Mouse (Mus musculus): ENCODE data around the gene Npb. TPM values are rescaled to one million over a fixed set of nuclear protein-coding genes. Genes with fewer than 3 reads are reported as not detected.

The Npb gene
- total RNA-seq, 1 experiment, result 0.94 TPM

DNA sequence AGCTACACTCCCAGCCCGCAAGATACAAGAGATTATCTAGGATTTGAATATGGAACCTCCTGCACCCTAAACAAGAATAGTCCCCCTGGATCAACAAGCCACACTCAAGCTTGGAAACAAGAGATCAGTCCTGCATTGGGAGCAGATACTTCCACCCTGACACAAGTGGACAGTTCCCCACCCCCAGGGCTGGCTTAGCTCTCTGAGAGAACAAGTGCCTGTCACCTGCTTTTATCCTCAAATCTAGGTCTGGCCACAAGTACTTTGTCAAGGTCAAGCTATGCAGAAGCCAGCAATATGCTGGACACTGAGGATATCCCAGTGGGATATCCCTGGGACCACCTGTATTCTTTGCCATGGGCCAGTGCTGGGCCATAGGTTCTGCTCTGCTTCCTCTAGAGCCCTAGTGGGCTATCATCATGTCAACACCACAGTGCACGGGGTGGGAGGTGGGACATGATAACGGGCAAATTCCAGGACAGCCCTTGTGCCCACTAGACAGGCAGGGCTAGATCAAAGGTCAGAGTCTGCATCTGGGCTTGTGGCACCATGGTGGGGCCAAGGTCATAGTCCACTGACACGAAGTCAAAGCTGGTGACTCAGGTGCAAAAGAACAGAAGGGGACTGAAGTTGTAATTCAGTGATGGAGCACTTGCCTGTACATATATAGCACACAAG, 8.5 kb downstream of the Npb start:
- no peak overlapping the region for H3K27ac ChIP-seq (ENCODE audit: insufficient read depth, low read depth, low read length, poor library complexity, severe bottlenecking)
- peak overlapping the region; percentile 92 for H3K9ac ChIP-seq (ENCODE audit: insufficient read depth, low read depth, low read length, poor library complexity, severe bottlenecking)
- peak overlapping the region; percentile 94 for H3K4me3 ChIP-seq (ENCODE audit: insufficient read depth in 1 of 2, low read depth in 1 of 2, low read length in 2 of 2, poor library complexity in 1 of 2, severe bottlenecking in 1 of 2)
- H3K9me3 ChIP-seq (ENCODE audit: control insufficient read depth, insufficient read depth, low read depth, low read length), result no peaks in the 10 kb centered on the region
- DNase-seq (ENCODE audit: low read depth, low spot score), result no peak
- TF ChIP-seq CHD2 (IDR thresholded peaks at IDR 0.05; ENCODE audit: low read depth, low read length), result no peak
- peaks cover 8 to 30% of the 10 kb centered on the region in 2 experiments; a peak in 2 of 4 replicates for H3K4me1 ChIP-seq (ENCODE audit: control insufficient read depth in 2 of 2, insufficient read depth in 2 of 2, low read length in 2 of 2, poor library complexity in 1 of 2)
- in situ Hi-C loops (cut with MboI; ENCODE audit: low sequenced_read_pairs in 2 of 2, unreplicated experiment in 2 of 2), result no loop called here
- H3K36me3 ChIP-seq (ENCODE audit: control insufficient read depth, insufficient read depth, low read length, poor library complexity, severe bottlenecking), result peaks cover 31% of the 10 kb centered on the region

DNA sequence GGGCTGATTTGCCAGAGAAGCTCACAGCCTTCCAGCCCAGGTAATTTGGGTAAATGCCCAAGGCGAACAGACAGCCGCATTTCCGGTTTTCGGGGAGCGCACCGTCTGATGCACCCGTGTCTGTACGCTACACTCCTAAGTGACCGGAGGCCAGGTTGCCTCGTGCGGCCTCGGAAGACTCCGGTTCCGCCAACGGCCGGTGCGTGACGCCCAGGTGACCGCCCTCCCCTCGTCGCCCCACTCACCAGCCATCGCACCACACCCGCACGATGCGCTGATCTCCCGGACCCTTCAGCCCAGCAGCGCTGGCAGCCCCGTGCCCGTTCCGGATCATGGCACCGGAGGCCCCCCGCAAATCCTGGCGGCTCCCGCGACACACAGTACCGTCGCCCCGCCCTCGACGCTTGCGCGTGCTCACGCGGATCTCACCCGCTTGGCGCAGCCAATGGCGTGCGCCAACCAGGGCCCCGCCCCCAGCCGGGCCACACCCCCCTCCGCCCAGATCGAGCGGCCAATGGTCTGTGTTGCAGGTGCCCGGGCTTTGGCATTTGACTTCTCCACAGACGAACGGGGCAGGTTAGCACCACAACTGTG, 9.3 kb downstream of the Npb start, which contains the start of gene Pcyt2:
Gene Pcyt2 (minus strand): TSS at position 418 of the 594 bp plus-strand sequence.
- H3K27ac ChIP-seq (ENCODE audit: insufficient read depth, low read depth, low read length, poor library complexity, severe bottlenecking), result peak within 1 kb of the TSS; percentile 73; the same call in 1 of the 2 replicates
- H3K36me3 ChIP-seq (ENCODE audit: control insufficient read depth, insufficient read depth, low read length, poor library complexity, severe bottlenecking), result peaks cover 22% of the 10 kb centered on the region
- peak within 1 kb of the TSS; percentile 94 for H3K4me3 ChIP-seq (ENCODE audit: insufficient read depth in 1 of 2, low read depth in 1 of 2, low read length in 2 of 2, poor library complexity in 1 of 2, severe bottlenecking in 1 of 2)
- in situ Hi-C loops (cut with MboI; ENCODE audit: low sequenced_read_pairs in 2 of 2, unreplicated experiment in 2 of 2), result no loop called here
- H3K9ac ChIP-seq (ENCODE audit: insufficient read depth, low read depth, low read length, poor library complexity, severe bottlenecking), result peak within 1 kb of the TSS; percentile 92
- peaks cover 8 to 30% of the 10 kb centered on the region in 2 experiments; a peak in 2 of 4 replicates for H3K4me1 ChIP-seq (ENCODE audit: control insufficient read depth in 2 of 2, insufficient read depth in 2 of 2, low read length in 2 of 2, poor library complexity in 1 of 2)
- DNase-seq (ENCODE audit: low read depth, low spot score), result peak; percentile 91
- TF ChIP-seq HCFC1 (IDR thresholded peaks at IDR 0.05; ENCODE audit: borderline replicate concordance, insufficient read depth, low read length) (0 out of 2 replicates have a peak, but pooled peaks have one; percentile 35), ZC3H11A (IDR thresholded peaks at IDR 0.05; ENCODE audit: borderline replicate concordance, low read depth, low read length) (no peak), CHD2 (IDR thresholded peaks at IDR 0.05; ENCODE audit: low read depth, low read length) (0 out of 2 replicates have a peak, but pooled peaks have one; percentile 66), MAFK (IDR thresholded peaks at IDR 0.05; ENCODE audit: insufficient read depth, low read depth, low read length) (no peak), ZNF384 (IDR thresholded peaks at IDR 0.05; ENCODE audit: low read depth, low read length) (no peak)
- H3K9me3 ChIP-seq (ENCODE audit: control insufficient read depth, insufficient read depth, low read depth, low read length), result no peaks in the 10 kb centered on the region

DNA sequence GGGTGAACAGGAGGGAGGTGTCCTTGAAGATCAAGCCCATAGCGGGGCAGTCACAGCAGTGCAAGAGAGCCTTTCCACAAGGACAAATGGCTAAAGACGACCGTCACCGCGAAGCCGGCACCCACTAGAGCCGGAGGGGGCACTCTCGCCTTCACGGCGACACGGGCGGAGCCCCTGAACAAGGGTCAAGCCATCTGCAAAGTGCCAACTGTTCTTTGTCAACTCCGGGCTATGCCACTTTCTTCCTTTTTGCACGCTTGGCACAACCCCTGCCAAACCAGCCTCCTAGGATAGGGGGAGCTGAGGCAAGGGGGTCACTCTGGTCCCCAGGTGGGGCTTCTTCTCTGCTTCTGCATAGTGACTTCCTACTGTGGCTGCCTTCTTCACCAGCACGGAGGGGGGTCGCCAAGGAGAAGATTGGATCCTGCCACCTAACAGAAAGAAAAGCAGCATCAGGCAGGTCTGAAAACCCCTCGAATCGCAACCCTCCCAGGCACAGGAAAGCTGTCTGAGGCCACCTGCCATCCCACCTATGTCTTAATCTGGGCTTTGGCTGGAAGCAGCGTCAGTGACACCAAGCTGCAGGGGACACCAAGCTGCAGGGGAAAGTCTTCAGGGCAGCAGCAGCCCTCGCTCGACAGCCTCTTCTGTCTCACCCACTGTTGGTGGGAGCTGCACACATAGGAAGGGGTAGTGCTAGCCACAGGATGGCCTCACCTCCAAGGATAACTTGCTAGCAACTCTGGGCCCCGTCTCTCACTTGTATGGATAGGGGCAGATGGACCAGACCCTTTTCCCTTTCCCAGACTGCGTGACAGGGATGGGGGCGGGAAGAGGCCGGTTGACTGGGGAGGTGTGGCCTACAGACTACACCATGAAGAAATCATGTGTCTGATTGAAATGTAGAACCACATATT, 10.6 kb downstream of the Npb start:
- peaks cover 8 to 30% of the 10 kb centered on the region in 2 experiments; a peak in 2 of 4 replicates for H3K4me1 ChIP-seq (ENCODE audit: control insufficient read depth in 2 of 2, insufficient read depth in 2 of 2, low read length in 2 of 2, poor library complexity in 1 of 2)
- no peak overlapping the region for H3K4me3 ChIP-seq (ENCODE audit: insufficient read depth in 1 of 2, low read depth in 1 of 2, low read length in 2 of 2, poor library complexity in 1 of 2, severe bottlenecking in 1 of 2)
- in situ Hi-C loops (cut with MboI; ENCODE audit: low sequenced_read_pairs in 2 of 2, unreplicated experiment in 2 of 2), result no loop called here
- no peak for DNase-seq (ENCODE audit: low read depth, low spot score)
- no peak overlapping the region for H3K9ac ChIP-seq (ENCODE audit: insufficient read depth, low read depth, low read length, poor library complexity, severe bottlenecking)
- H3K9me3 ChIP-seq (ENCODE audit: control insufficient read depth, insufficient read depth, low read depth, low read length), result no peaks in the 10 kb centered on the region
- H3K27ac ChIP-seq (ENCODE audit: insufficient read depth, low read depth, low read length, poor library complexity, severe bottlenecking), result 0 out of 2 replicates have a peak overlapping the region, but pooled peaks have one; percentile 11
- no peak for TF ChIP-seq ZNF384 (IDR thresholded peaks at IDR 0.05; ENCODE audit: low read depth, low read length)
- no peak for TF ChIP-seq ZC3H11A (IDR thresholded peaks at IDR 0.05; ENCODE audit: borderline replicate concordance, low read depth, low read length)
- no peak for TF ChIP-seq MAFK (IDR thresholded peaks at IDR 0.05; ENCODE audit: insufficient read depth, low read depth, low read length)
- TF ChIP-seq CHD2 (IDR thresholded peaks at IDR 0.05; ENCODE audit: low read depth, low read length), result no peak
- no peak for TF ChIP-seq HCFC1 (IDR thresholded peaks at IDR 0.05; ENCODE audit: borderline replicate concordance, insufficient read depth, low read length)
- peaks cover 15% of the 10 kb centered on the region for H3K36me3 ChIP-seq (ENCODE audit: control insufficient read depth, insufficient read depth, low read length, poor library complexity, severe bottlenecking)

DNA sequence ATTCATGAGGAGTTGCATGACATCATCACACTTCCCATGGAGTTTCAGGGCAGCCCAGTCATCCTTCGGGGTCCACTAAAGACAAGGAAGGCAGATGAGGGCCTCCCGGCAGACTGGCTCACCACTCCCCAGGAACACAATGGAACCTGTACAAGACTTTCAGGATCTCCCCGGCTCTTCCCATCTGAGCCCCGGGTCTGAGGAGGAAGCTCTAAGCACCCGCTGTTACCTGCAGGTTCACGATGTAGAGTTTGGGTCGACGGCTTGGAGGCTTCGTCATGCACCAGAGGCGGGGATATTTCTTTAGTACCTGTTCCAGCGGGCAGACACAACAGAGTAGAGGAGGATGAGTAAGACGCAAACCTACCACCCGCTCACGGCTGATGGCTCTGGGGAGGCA, 11.9 kb downstream of the Npb start:
- Histone ChIP-seq H3K9ac (ENCODE audit: insufficient read depth, low read depth, low read length, poor library complexity, severe bottlenecking) (peak overlapping the region; percentile 45), H3K4me1 (ENCODE audit: control insufficient read depth in 2 of 2, insufficient read depth in 2 of 2, low read length in 2 of 2, poor library complexity in 1 of 2) (peaks cover 8 to 26% of the 10 kb centered on the region in 2 experiments; a peak in 2 of 4 replicates), H3K4me3 (ENCODE audit: insufficient read depth in 1 of 2, low read depth in 1 of 2, low read length in 2 of 2, poor library complexity in 1 of 2, severe bottlenecking in 1 of 2) (peak overlapping the region; percentile 22; a peak in 3 of 4 replicates), H3K36me3 (ENCODE audit: control insufficient read depth, insufficient read depth, low read length, poor library complexity, severe bottlenecking) (peaks cover 10% of the 10 kb centered on the region), H3K9me3 (ENCODE audit: control insufficient read depth, insufficient read depth, low read depth, low read length) (no peaks in the 10 kb centered on the region), H3K27ac (ENCODE audit: insufficient read depth, low read depth, low read length, poor library complexity, severe bottlenecking) (no peak overlapping the region)
- no peak for DNase-seq (ENCODE audit: low read depth, low spot score)
- TF ChIP-seq ZNF384 (IDR thresholded peaks at IDR 0.05; ENCODE audit: low read depth, low read length) (no peak), ZC3H11A (IDR thresholded peaks at IDR 0.05; ENCODE audit: borderline replicate concordance, low read depth, low read length) (no peak), MAFK (IDR thresholded peaks at IDR 0.05; ENCODE audit: insufficient read depth, low read depth, low read length) (no peak), CHD2 (IDR thresholded peaks at IDR 0.05; ENCODE audit: low read depth, low read length) (no peak)
- in situ Hi-C loops (cut with MboI; ENCODE audit: low sequenced_read_pairs in 2 of 2, unreplicated experiment in 2 of 2), result no loop called here
